Mouse (Mus musculus) erythroblast, embryonic 14.5 days (primary cell): ENCODE results near the gene Trhde.

ENCODE experiments used
- GATA1 ChIP-seq: IDR thresholded peaks from 2 replicates; pipeline ENCODE4 v1.6.1; 2012; ENCODE audit warnings: low read length, inconsistent platforms, mixed read lengths
- TAL1 ChIP-seq: IDR thresholded peaks from 3 replicates; pipeline ENCODE4 v1.6.1; 2012; ENCODE audit warnings: low read length, inconsistent platforms, mixed read lengths

GRCm38 (mm10) chr10:114567891-114568290 is 234.2 kb downstream of the Trhde start:
- TF ChIP-seq GATA1 (no peak), TAL1 (no peak)
